Mouse (Mus musculus) adrenal gland, adult 18-20 months (tissue): ENCODE data around the gene Enthd1. TPM values are rescaled to one million over a fixed set of nuclear protein-coding genes. Genes with fewer than 3 reads are reported as not detected.
"Not testable (repeated sequence)": the region's sequence is repeated elsewhere in the genome, so short reads cannot be mapped to it uniquely, and the experiment has no call there.

Experiments
- DNase-seq, 2 experiments: peaks; one replicate each; pipeline ENCODE4 v3.0.0; 2021 to 2022; ENCODE audit warnings: low spot score in 2 of 2
- total RNA-seq, 2 experiments: library from RNA; stranded (reverse); gene quantifications; 1 replicate in 1 of 2; 2 replicates in 1 of 2; pipeline ENCODE4 v1.2.3; 2021

Enthd1 gene
- total RNA-seq, 2 experiments from 2014 or later, result not detected

DNA sequence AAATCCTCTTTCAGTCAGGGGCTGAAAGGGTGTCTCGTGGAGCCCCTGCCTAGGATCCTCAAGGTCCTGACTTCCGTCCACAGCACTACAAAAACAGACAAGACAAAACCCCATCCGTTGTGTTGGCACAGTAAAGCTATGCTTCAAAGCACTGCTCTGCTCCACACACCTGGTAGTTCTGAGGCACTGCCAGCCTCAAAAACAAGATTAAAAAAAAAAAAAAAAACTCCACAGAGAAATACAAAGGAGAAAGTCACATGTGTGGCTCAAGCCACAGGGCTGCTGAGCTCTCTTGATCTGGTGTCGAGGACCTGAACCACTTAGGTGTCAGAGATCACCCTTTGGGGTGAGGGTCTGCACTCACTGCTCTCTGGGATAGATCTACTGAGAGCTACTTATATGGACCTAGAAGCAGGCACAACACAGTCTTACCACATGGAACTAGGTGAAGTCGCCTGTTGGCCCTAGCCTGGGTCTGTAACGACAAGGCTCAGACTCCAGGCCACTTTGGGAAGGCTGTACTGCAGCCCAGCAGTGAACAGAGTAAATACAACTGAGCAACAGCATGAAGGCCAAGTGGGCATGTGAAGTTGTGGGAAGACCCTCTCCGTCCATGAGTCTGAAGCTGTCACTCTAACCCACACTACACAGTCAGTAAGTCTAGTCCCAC, 26.1 kb downstream of the Enthd1 start:
- no peak for DNase-seq

DNA sequence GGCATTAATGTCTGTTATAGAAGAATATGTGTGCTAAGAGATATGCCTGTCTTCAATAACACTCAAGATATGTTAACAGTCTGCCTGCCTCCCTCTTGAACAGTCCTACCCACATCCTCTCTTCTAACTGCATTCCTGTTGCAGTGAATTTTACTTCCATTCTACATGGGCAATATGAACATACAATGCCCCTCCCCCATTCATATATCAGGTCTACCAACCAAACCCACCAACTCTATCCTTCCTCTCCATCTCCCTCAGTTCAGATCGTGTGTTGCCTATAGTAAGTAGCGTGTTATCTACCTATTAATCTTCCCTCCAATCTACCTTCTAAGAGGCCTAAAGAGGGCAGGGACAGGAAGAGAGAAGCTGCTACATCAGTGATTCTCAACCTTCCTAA, 26.9 kb downstream of the Enthd1 start:
- no peak for DNase-seq

DNA sequence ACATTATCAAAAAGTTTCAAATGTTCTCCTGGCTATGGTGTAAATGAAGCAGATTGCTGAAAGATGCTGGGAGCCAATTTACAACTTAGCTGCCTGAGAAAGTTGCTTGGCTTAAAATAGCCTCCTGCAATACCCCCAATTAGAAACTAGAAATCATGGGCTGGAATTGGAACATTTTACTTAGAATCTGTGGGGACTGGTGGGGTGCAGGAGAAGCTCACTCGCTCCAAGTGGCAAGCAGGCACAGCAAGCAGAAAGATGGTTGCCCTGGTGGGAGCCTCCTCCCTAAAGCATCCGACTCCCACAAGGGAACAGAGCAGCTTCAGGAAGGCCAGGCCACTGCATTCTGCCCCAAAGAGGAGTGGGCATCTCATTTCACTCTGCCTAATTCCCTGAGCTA, 28.9 kb downstream of the Enthd1 start:
- no peak for DNase-seq

DNA sequence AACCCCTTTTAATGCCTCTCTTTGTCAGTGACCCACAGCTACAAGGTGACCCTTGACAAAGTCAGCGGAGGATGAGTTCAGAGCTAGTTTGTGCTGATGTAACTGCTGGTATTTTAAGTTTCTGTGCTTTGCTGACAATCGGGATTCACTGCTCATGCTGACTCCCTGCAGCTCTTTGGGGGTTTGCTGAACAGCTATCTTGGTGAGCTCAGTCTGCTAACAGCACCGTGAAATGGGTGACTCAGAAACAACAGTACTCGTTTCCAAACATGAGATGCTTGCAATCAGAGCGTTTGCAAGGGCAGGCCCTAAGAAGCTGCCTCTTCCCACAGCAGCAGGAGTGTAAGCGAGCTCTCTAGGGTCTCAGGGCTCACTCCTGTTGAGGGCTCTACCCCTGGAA, 31.7 kb downstream of the Enthd1 start:
- no peak for DNase-seq

DNA sequence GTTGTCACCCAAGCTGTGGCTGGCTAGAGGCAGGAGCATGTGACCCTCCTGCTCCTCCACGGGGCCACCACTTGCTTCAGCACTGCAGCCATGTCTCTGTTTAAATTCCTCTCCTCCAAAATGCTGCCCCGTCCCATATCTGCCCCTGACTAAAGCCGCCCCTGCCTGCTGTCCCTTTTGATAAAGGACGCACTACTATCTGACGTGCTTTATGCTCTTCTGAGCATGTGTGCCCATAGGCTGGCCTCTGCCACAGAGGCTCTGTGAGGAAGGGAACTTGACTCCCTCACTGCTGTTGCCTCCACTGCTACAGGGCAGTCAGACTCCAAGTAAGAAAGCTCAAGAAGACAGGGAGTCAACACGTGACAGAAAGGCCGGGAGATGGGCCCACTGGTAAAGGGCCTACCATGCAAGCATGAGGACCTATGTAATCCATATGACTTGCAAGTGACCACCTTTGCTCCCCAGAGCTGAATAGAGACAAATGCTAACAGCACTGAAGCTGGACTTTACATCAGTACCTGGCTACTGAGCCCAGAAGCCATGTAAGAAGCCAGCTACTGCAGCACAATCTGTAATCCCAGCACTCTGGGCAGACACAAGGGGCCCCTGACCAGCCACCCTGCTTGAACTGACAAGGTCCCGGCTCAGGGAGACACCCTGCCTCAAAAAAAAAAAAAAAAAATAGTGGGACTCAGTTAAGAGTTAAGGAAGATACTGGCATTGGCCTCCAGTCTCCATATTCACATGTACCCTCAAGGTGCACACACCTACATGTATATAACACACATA, 32.5 kb downstream of the Enthd1 start:
- no peak for DNase-seq

DNA sequence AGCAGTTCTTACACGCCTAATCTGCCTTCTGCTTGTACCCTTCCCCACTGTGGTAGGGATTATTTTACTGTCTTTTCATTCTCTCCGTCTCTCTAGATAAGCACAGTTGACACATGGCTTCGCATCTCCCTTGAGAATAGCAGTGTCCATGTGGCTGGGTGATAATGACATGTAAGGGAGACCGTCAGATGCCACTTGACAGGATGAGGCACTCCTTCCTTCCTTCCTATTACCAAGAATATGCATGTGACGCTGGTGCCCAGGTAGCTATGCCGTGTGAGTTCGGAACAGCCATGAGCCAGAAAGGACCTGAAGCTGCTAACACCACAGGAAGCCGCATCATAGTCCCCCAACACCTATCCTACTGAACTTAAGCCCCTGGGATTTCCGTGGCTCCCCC, 33.9 kb downstream of the Enthd1 start:
- DNase-seq, result no peak

DNA sequence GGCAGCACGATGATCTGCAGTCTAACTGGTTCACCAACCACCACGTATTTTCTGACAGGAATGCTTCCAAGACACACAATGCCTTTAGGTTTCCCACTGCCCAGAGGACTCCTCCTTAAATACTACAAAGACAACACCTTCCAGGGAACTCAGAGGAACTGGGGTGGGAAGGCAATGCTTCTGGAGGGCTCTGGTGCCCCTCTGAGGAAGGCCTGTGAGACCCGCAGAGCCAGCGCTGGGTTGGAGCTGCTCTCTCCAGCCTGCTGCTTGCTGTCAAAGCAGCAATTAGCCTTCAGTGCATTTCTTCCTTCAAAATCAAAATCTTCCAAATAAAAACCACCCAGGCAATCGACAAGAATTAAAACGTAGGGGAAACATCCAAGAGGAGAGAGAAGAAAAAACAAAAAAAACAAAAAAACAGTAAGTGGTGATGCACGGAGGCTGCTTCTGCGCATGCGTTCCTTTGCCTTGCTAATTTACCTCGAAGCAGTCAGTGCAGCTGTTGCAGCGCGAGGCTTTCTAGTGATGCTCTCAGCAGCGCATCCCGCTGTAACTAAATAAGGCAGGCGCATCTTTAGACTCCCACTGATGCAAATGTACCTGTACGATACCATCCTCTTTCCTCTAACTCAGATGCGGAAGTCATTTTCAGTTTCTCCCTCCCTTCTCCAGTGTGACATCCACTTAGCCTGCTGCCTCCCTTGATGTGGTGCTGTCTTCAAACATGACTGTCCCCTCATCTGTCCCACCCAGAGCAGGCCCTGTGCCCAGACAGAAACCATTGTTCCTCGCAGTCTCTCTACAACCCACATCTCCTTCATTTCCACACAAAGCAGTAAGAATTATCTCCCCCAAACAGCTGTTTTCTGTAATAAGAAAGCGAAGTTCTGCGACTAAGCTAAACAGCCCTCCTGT, 34.7 kb downstream of the Enthd1 start:
- DNase-seq, result no peak

DNA sequence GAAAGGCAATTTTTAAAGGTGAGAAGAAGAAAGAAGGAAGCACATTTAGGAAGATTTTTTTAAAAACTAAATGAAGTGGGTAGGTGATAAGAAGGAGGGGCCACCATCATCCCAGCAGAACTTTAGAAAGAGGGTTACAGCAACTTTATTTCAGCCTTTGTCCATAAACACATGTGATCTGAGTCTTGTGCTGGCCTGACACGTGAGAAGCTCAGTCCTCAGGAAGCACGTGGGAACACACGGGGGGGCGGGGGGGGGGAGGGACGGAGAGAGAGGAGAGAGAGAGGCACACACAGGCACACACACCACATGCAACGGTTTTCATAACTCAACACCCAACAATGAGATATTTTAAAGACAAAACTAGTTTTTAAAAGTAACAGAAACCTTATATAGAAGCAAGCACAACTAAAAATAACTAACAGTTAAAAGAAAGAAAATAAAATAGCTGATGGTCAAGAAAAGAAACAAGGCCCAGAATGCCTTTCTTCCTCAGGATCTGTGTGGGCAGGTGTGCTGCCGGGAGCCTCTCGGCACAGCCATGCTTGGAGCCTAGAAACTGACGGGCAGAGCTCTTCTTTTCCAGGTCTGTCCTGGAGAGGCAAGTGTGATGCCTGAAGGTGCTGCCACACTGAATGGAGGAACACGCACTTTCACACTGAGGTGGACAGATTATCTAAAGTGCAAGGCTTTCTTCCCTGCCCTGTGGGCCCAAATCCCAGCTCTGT, 43.1 kb downstream of the Enthd1 start:
- DNase-seq, result no peak

DNA sequence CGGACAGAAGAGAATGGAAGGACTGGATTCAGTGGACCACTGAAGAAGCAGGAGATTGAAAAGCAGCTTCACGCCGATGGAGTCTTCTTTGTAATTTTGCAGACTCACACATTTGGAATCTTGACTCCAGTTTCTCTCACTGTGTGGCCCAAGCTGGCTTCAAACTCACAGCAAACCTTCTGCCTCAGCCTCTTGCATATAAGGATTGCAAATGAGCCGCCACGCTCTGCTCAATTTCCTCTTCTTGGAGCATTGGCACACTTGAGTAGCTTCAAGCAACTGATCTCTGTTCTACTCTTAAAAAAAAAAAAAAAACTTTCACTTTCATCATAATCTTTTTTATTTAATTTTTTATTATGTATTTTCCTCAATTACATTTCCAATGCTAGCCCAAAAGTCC, 45.0 kb downstream of the Enthd1 start:
- no peak for DNase-seq

DNA sequence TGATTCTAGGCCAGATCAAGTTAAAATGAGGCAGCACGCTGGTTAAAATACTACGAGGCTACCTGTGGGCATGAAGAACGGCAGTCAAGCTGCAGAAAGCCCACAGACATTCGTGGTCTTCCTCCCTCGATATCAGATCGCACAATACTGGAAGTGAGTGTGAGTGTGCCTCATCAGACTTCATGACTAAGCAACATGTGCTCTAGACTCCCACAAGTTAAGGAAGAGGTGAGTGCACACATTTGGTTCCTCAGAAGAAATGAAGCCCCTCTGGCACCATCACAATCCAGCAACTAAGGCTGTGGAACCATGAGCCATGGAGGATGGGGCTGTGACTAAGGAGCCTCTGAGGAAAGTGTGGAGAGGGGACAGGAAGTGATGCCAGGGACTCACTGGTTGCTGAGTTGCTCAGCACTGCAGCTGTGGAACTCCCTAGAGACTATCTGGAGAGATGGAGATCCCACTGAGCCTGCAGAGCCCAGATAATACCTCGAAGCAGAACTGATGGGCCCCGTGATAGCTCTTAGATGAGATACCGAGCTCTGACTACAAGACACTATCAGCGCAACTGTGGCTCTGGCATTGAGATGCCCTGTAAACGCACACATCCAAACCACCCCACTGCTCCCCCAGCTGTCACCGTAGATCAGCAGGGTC, 46.3 kb downstream of the Enthd1 start:
- no peak for DNase-seq

DNA sequence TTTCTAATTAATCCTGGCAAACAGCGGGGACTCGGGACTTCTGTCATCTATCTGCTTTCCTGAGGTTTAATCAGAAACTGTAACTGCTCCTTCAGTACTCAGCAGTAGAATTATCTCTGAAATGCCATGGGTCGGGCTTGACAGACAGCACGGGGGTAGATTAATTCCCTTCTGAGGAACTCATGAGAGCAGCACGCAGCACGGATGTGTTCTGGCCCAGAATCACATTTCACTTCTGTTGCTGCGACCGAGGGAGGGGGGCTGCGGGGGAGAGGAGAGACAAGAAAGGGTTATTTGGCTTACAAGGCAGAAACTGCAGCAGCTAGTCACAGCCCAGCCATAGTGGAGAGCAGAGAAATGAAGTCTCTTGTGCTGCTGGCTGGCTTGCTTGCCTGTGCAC, 47.0 kb downstream of the Enthd1 start:
- DNase-seq, result no peak

DNA sequence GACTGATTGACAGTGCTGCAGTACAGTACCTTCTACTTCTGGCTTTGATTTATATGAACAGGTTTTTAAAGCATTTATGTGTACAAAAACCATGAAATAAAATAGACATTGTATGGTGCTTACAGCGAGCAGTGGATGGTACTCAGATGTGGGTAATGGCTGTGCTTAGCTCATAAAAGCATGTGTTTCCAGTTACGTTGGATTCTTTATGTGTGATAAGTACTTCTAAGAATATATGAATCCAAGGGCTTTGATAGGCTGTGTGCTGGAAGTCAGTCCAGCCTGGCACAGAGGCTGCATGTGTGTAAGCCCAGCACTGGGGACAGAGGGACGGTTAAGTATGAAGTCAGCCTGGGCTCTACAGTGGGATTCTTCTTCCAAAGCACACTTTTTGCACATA, 48.4 kb downstream of the Enthd1 start:
- no peak for DNase-seq

DNA sequence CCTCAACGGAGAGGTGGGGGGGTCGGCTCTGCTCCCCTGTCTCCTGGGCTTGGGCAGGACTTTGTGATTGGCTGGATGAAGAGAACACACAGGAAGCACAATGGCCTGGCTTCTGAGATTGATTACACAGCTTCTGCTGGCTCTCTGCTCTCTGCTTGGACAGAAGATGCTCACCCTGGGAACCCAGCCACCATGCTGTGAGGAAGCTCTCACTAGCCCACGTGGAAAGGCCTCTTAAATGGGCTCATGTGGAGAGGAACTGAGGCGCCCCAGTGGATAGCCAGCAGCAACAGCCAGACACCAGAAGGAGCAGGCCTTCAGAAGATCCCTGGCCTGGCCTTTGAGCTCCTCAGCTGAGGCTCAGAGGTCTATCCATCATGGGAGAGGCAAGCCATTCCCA, 59.9 kb downstream of the Enthd1 start:
- DNase-seq, result no peak

DNA sequence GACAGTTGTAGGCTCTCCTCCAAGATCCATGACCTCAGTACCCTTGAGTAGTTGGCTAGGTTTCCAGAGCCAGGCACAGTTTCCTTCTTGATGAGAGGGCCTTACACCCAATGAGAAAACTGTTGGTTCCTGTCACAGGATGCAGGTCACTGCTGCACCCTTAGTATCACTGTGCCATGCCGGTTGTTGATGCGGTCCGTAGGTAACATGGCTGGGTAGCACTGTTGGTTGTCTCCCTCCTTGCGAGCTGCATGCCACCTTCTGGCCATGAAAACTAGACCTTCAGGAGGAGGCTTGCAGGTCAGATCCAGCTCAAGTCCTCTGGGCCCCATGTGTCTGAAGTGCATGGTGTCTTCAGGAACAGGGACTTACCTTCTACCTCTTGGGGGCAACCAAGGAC, 61.8 kb downstream of the Enthd1 start:
- not testable (repeated sequence) for DNase-seq

DNA sequence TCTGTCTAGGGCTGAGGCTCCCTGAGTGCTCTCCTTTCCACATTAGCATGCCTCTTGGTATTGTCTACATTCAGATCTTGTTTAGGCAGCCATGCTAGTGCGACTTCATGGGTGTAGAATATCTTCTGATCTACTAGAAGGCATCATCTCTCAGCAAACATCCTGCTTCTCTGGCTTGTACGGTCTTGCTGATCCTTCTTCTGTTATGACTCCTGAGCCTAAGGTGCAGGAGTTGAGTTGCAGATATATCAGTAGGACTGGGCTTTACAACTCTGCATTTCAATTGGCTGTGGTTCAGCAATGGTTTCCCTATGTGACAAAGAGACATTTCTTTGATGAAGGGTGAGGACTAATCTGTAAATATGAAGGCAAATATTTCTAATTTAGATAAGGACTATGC, 62.2 kb downstream of the Enthd1 start:
- no peak for DNase-seq

DNA sequence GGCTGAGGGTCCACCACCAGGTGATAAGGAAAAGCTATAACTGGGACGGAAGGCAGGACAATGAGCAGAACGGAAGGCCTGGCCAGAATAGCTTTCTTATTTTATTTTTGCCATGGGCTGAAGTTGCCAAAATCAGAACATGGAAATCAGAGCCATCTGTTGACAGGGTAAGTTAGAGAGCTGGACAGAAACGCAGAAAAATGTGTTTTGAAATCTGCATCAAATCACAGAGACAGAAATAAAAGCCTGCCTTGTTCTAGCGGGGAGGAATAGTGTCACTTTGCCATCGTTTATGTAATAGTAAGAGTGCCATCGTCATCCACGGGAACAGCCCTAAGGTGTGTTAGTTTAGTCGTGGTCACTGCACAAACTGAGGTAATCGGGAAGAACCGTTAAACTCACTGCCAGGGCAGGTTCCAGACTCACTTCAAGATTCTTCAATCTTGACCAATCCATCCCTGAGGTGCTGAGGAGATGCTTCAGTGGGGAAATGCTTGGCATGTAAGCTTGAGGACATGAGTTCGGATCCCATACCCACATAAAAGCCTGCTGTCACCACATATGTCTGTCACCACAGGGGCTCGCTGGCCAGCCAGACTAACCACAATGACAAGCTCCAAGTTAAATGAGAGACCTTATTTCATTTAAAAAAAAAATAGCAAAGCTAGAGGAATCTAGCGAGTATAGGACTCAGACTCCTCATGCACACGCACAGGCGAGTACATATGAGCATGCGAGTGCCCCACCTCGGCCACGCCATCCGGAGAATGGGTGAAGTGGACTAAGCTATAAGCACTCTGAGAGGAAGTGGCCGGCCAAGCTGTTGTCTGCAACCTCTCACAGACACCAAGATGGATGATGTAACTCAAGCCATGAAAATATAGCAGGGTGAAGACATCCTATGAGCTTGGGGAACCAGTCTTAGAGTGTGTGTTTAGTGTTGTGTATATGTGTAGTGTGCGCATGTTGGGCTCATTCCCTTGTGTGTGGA, 63.6 kb downstream of the Enthd1 start:
- DNase-seq, result no peak

DNA sequence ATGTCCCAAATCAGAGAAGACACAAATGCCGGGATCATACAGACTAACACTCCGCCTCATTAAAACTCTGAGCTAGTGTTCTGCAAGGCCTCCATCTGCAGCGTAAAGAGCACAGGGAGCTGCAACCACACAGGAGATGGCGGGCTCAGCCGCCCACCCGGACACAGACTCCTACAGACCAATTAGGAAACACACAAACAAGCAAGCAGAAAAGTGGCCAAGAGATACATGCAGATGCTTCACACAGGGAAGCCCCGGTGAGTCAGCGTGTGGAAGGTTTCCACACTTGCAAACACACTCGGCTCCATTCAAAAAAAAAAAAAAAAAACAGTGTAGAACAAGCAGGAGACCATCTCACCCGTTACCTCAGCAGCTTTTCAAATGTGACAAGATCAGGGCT, 64.5 kb downstream of the Enthd1 start:
- DNase-seq, result no peak

DNA sequence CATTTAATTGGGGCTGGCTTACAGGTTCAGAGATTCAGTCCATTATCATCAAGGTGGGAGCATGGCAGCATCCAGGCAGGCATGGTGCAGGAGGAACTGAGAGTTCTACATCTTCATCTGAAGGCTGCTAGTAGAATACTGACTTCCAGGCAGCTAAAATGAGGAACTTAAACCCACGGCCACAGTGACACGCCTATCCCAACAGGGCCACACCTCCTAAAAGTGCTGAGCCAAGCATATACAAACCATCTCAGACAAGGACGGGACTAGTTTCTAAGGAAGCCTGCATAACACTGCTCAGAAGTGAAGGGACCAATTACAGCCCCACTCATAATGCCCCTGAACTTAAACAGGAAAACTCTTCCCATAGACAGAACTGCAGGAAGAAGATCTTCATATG, 67.2 kb downstream of the Enthd1 start:
- DNase-seq, result not testable (repeated sequence)

DNA sequence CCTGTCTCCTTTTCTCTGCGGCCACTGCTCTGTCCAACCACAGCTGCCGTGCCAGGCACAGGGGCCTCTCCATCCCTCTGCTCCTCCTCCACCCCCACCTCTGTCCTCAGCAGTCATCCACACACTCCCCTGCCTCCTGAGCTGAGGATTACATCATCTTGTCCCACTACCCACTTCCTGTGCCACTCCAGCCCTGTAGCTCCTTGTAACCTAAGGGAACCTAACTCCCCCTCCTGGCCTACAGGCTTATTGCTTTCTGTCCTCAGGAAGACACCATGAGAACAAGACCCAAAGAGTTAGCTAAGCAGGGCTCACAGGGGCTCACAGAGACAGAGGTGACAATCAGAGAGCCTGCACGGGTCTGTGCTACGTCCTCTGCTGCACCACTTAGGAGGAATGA, 73.5 kb downstream of the Enthd1 start:
- DNase-seq, result no peak
